Mouse (Mus musculus) myocyte (in vitro differentiated cells): ENCODE data around the gene Pcbd1. TPM values are rescaled to one million over a fixed set of nuclear protein-coding genes. Genes with fewer than 3 reads are reported as not detected.

Experiments
- H3K27me3 ChIP-seq: one replicate; pipeline ENCODE4 v1.6.1; 2011; ENCODE audit not compliant: control insufficient read depth, insufficient read depth, insufficient read length
- H3K36me3 ChIP-seq: one replicate; pipeline ENCODE4 v1.6.1; 2011; ENCODE audit not compliant: control insufficient read depth, insufficient read depth
- H3K4me2 ChIP-seq: one replicate; pipeline ENCODE4 v1.6.1; 2011; ENCODE audit warnings: low read depth, control low read depth
- H3K4me3 ChIP-seq: one replicate; pipeline ENCODE4 v1.5.1; 2011; ENCODE audit warnings: mild to moderate bottlenecking, control low read depth, moderate library complexity
- H3K79me2 ChIP-seq: one replicate; pipeline ENCODE4 v1.6.1; 2011; ENCODE audit not compliant: control insufficient read depth, insufficient read depth
- H3ac ChIP-seq: one replicate; pipeline ENCODE4 v1.6.1; 2011; ENCODE audit not compliant: control insufficient read depth, insufficient read length
- CEBPB ChIP-seq: IDR thresholded peaks from 2 replicates; pipeline ENCODE4 v1.6.1; 2011; ENCODE audit warnings: mild to moderate bottlenecking, moderate library complexity; ENCODE audit not compliant: poor library complexity, insufficient read depth, severe bottlenecking
- E2F4 ChIP-seq: IDR thresholded peaks from one replicate; pipeline ENCODE4 v1.6.1; 2011; ENCODE audit warnings: mild to moderate bottlenecking, control low read depth, moderate library complexity; ENCODE audit not compliant: insufficient read depth
- MAX ChIP-seq: IDR thresholded peaks from one replicate; pipeline ENCODE4 v1.6.1; 2011; ENCODE audit warnings: low read depth, mild to moderate bottlenecking, control low read depth
- MYOD1 ChIP-seq, 3 experiments: IDR thresholded peaks; one replicate each; pipeline ENCODE4 v1.6.1; 2011; ENCODE audit warnings: control low read depth in 2 of 3, low read depth in 2 of 3, mild to moderate bottlenecking in 2 of 3, moderate library complexity in 1 of 3; ENCODE audit not compliant: insufficient read length in 2 of 3, control insufficient read depth in 1 of 3
- MYOG ChIP-seq, 3 experiments: IDR thresholded peaks; one replicate each; pipeline ENCODE4 v1.6.1; 2011; ENCODE audit warnings: control low read depth in 2 of 3, low read depth in 2 of 3, mild to moderate bottlenecking in 2 of 3; ENCODE audit not compliant: insufficient read length in 2 of 3, control insufficient read depth in 1 of 3, insufficient read depth in 1 of 3
- POLR2A ChIP-seq: IDR thresholded peaks from one replicate; pipeline ENCODE4 v1.6.1; 2011; ENCODE audit warnings: low read depth, mild to moderate bottlenecking, control low read depth, moderate library complexity; ENCODE audit not compliant: insufficient read length
- POLR2AphosphoS2 ChIP-seq: IDR thresholded peaks from one replicate; pipeline ENCODE4 v1.6.1; 2011; ENCODE audit warnings: low read depth, control low read depth; ENCODE audit not compliant: insufficient read length
- REST ChIP-seq: IDR thresholded peaks from one replicate; pipeline ENCODE4 v1.6.1; 2011; ENCODE audit warnings: mild to moderate bottlenecking, control low read depth, moderate library complexity; ENCODE audit not compliant: insufficient read depth, insufficient read length
- SRF ChIP-seq: IDR thresholded peaks from one replicate; pipeline ENCODE4 v1.6.1; 2011; ENCODE audit warnings: low read depth; ENCODE audit not compliant: control insufficient read depth, insufficient read length
- TCF12 ChIP-seq: IDR thresholded peaks from one replicate; pipeline ENCODE4 v1.6.1; 2011; ENCODE audit warnings: mild to moderate bottlenecking, control low read depth; ENCODE audit not compliant: poor library complexity, insufficient read depth, severe bottlenecking
- TCF3 ChIP-seq: IDR thresholded peaks from one replicate; pipeline ENCODE4 v1.6.1; 2011; ENCODE audit warnings: low read depth, control low read depth; ENCODE audit not compliant: insufficient read length
- USF1 ChIP-seq: IDR thresholded peaks from one replicate; pipeline ENCODE4 v1.6.1; 2011; ENCODE audit warnings: low read depth, mild to moderate bottlenecking, control low read depth, moderate library complexity
- polyA plus RNA-seq: library from polyadenylated mRNA; unstranded; fragments of >200 nt; fragmentation: generic; extraction: Trizol; gene quantifications from one replicate; pipeline ENCODE4 v1.2.1, GENCODE M21; 2012; ENCODE audit warnings: missing spikeins

The Pcbd1 gene
- polyA plus RNA-seq, 1 experiment, result 2.9 TPM

DNA sequence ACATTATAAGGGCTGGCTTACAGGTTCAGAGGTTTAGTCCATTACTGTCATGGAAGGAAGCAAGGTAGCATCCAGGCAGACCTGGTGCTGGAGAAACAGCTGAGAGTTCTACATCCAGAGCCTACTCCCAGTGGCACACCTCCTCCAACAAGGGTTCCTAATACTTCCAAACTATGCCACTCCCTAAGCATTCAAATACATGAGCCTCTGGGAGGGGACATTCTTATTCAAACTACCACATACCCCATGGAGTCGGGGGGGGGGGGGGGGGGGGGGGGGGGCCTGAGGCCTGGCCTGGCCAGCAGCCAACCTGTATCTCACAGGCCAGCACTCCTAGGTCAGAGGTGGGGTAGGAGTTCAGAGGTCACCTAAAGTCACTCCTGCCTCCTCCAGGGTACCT, 30.0 kb upstream of the Pcbd1 start:
- TF ChIP-seq POLR2A, result no peak
- H3K36me3 ChIP-seq, result no peaks in the 10 kb centered on the region
- H3K79me2 ChIP-seq, result no peaks in the 10 kb centered on the region
- peaks cover 9% of the 10 kb centered on the region for H3K27me3 ChIP-seq
- no peak overlapping the region for H3K4me2 ChIP-seq
- no peak overlapping the region for H3ac ChIP-seq
- H3K4me3 ChIP-seq, result no peak overlapping the region

GRCm38 (mm10) chr10:61059543-61060110, 29.5 kb upstream of the Pcbd1 start:
- no peak overlapping the region for H3K4me3 ChIP-seq
- no peaks in the 10 kb centered on the region for H3K36me3 ChIP-seq
- no peaks in the 10 kb centered on the region for H3K79me2 ChIP-seq
- TF ChIP-seq CEBPB (no peak), SRF (no peak), USF1 (no peak), REST (no peak), TCF12 (no peak), MYOG (IDR thresholded peaks at IDR 0.05; ENCODE audit: control insufficient read depth in 1 of 3, insufficient read depth in 1 of 3, insufficient read length in 2 of 3, low read depth in 2 of 3) (no peak), POLR2AphosphoS2 (no peak), MYOD1 (IDR thresholded peaks at IDR 0.05; ENCODE audit: control insufficient read depth in 1 of 3, insufficient read length in 2 of 3, low read depth in 2 of 3) (no peak), POLR2A (no peak), TCF3 (no peak)
- H3K4me2 ChIP-seq, result no peak overlapping the region
- peaks cover 4% of the 10 kb centered on the region for H3K27me3 ChIP-seq
- no peak overlapping the region for H3ac ChIP-seq

DNA sequence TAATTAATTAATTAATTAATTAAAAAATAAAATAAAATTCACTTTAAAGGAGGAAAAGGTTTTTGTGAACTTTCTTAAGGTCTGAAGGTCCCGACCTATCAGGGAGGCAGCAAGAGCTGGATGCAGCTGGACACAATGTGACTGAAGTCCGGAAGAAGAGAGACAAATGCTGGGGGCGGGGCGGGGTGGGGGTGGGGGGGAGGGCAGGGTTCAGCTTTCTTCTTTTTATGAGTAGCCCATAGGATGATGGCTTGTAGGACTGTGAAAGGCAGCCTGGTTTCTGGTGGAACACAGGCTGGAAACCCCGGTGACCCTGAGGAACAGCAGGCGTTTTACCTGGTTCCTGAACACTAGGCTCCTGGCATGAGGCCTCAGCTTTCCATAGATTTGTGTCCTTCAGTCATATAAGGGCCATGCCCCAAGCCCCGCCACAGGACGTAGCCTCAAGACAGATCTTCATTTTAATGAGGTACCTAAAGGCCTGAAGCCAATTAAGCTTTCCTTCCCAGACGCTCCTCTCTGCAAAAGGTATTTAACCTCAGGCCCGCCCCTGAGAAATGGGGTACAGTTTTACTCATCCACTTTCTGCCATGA, 25.8 kb upstream of the Pcbd1 start:
- no peak overlapping the region for H3K4me3 ChIP-seq
- H3K36me3 ChIP-seq, result no peaks in the 10 kb centered on the region
- H3K4me2 ChIP-seq, result no peak overlapping the region
- H3K27me3 ChIP-seq, result no peaks in the 10 kb centered on the region
- no peak overlapping the region for H3ac ChIP-seq
- TF ChIP-seq MYOG (IDR thresholded peaks at IDR 0.05; ENCODE audit: control insufficient read depth in 1 of 3, insufficient read depth in 1 of 3, insufficient read length in 2 of 3, low read depth in 2 of 3) (no peak), E2F4 (no peak), POLR2AphosphoS2 (no peak), TCF3 (no peak), MAX (no peak), CEBPB (no peak), POLR2A (no peak), USF1 (no peak), SRF (no peak), REST (no peak), MYOD1 (IDR thresholded peaks at IDR 0.05; ENCODE audit: control insufficient read depth in 1 of 3, insufficient read length in 2 of 3, low read depth in 2 of 3) (no peak), TCF12 (no peak)
- no peaks in the 10 kb centered on the region for H3K79me2 ChIP-seq

- H3K79me2 ChIP-seq, result no peaks in the 10 kb centered on the region
- H3K36me3 ChIP-seq, result no peaks in the 10 kb centered on the region
- H3K4me3 ChIP-seq, result no peak overlapping the region
- no peaks in the 10 kb centered on the region for H3K27me3 ChIP-seq
- no peak overlapping the region for H3K4me2 ChIP-seq
- TF ChIP-seq USF1, result no peak
- TF ChIP-seq REST, result no peak
- TF ChIP-seq MYOG (IDR thresholded peaks at IDR 0.05; ENCODE audit: control insufficient read depth in 1 of 3, insufficient read depth in 1 of 3, insufficient read length in 2 of 3, low read depth in 2 of 3), result no peak
- no peak for TF ChIP-seq E2F4
- no peak for TF ChIP-seq POLR2AphosphoS2
- no peak for TF ChIP-seq MYOD1 (IDR thresholded peaks at IDR 0.05; ENCODE audit: control insufficient read depth in 1 of 3, insufficient read length in 2 of 3, low read depth in 2 of 3)
- no peak for TF ChIP-seq POLR2A
- TF ChIP-seq TCF3, result no peak
- TF ChIP-seq SRF, result no peak
- no peak for TF ChIP-seq MAX
- no peak for TF ChIP-seq TCF12
- no peak for TF ChIP-seq CEBPB
- no peak overlapping the region for H3ac ChIP-seq
Observed at GRCm38 (mm10) chr10:61064635-61065034, 24.5 kb upstream of the Pcbd1 start.
